Mouse (Mus musculus) adrenal gland, adult 2 months (tissue): ENCODE measurements around the gene Patj. TPM values are rescaled to one million over a fixed set of nuclear protein-coding genes. Genes with fewer than 3 reads are reported as not detected.
A peak's percentile ranks its signal among the peaks of the same experiment; 100 is the strongest.
"Not testable (repeated sequence)": the region's sequence is repeated elsewhere in the genome, so short reads cannot be mapped to it uniquely, and the experiment has no call there.

Experiments
- DNase-seq: peaks from one replicate; pipeline ENCODE4 v3.0.0; 2021
- long read RNA-seq: library from polyadenylated mRNA; stranded (forward); transcript quantifications from one replicate; pipeline ENCODE4 v2.0.0, GENCODE M21; 2021
- polyA plus RNA-seq: library from polyadenylated mRNA; depleted of rRNA; stranded (reverse); fragments of >200 nt; gene quantifications from 2 replicates; pipeline ENCODE4 v1.2.3, GENCODE M21; 2012; rRNA removed
- total RNA-seq, 2 experiments: library from RNA; stranded (reverse); gene quantifications; 2 replicates each; pipeline ENCODE4 v1.2.3; 2021

Patj gene
- 1 to 10 TPM; 4.0 to 4.6 TPM for total RNA-seq
- polyA plus RNA-seq, result 0.66 and 0.86 TPM in 2 replicates
- long read RNA-seq, partial matches to known transcripts, result 0 of 1 reads
- long read RNA-seq, other reads (novel, unspliced or antisense), result 1 of 1 reads

GRCm38 (mm10) chr4:98395690-98396437 is at the start of gene Patj:
Gene Patj, plus strand, starts transcription at chr4:98395785.
- DNase-seq, result peak; percentile 80

GRCm38 (mm10) chr4:98348580-98348979 is 47.0 kb upstream of the Patj start:
- DNase-seq, result no peak

GRCm38 (mm10) chr4:98358034-98358809 is 37.4 kb upstream of the Patj start:
- DNase-seq, result no peak

GRCm38 (mm10) chr4:98375401-98375800 is 20.2 kb upstream of the Patj start:
- no peak for DNase-seq

- no peak for DNase-seq
These were observed 18.6 kb upstream of the Patj start for GRCm38 (mm10) chr4:98376943-98377342.

- peak; percentile 90 for DNase-seq
These were observed 12.7 kb upstream of the Patj start, which contains the start of gene Tm2d1 for GRCm38 (mm10) chr4:98382716-98383424. Gene Tm2d1, minus strand, starts transcription at chr4:98383306.

- no peak for DNase-seq
These were observed 10.5 kb upstream of the Patj start for GRCm38 (mm10) chr4:98385036-98385435.

GRCm38 (mm10) chr4:98395346-98395689 is 267 bp upstream of the Patj start:
- DNase-seq, result no peak

GRCm38 (mm10) chr4:98400926-98401583 is 5.5 kb downstream of the Patj start:
- DNase-seq, result no peak

GRCm38 (mm10) chr4:98401584-98401962 is 6.0 kb downstream of the Patj start:
- no peak for DNase-seq

GRCm38 (mm10) chr4:98403492-98403891 is 7.9 kb downstream of the Patj start:
- DNase-seq, result no peak

- no peak for DNase-seq
These were observed 8.8 kb downstream of the Patj start for GRCm38 (mm10) chr4:98404412-98404811.

- DNase-seq, result no peak
These were observed 12.9 kb downstream of the Patj start for GRCm38 (mm10) chr4:98408455-98408854.

- not testable (repeated sequence) for DNase-seq
These were observed 19.6 kb downstream of the Patj start for GRCm38 (mm10) chr4:98415150-98415549.

GRCm38 (mm10) chr4:98428371-98428770 is 32.8 kb downstream of the Patj start:
- no peak for DNase-seq

- DNase-seq, result no peak
These were observed 40.3 kb downstream of the Patj start for GRCm38 (mm10) chr4:98435641-98436457.

GRCm38 (mm10) chr4:98436664-98437363 is 41.2 kb downstream of the Patj start:
- peak; percentile 30 for DNase-seq

- DNase-seq, result no peak
These were observed 43.8 kb downstream of the Patj start for GRCm38 (mm10) chr4:98439261-98440005.

GRCm38 (mm10) chr4:98441248-98441647 is 45.7 kb downstream of the Patj start:
- no peak for DNase-seq
